Mouse (Mus musculus): ENCODE measurements around the gene Slc2a1.

- TF ChIP-seq HCFC1 (IDR thresholded peaks at IDR 0.05; ENCODE audit: borderline replicate concordance, insufficient read depth, low read length) (no peak), ZNF384 (IDR thresholded peaks at IDR 0.05; ENCODE audit: low read depth, low read length) (no peak), MAFK (IDR thresholded peaks at IDR 0.05; ENCODE audit: insufficient read depth, low read depth, low read length) (no peak)
These were observed 52.8 kb downstream of the Slc2a1 start for GRCm38 (mm10) chr4:119161358-119161757.
